Mouse (Mus musculus) urinary bladder, postnatal 25 days (tissue): ENCODE measurements at regions not wholly inside any gene's neighbourhood (a gene's known extent, or its start where the extent isn't known, plus 50 kb on each side); places are given as distances from the start of the nearest gene placed in this dataset.

ENCODE experiments used
- DNase-seq: peaks from one replicate; pipeline ENCODE4 v3.0.0; 2022; ENCODE audit warnings: low spot score

DNA sequence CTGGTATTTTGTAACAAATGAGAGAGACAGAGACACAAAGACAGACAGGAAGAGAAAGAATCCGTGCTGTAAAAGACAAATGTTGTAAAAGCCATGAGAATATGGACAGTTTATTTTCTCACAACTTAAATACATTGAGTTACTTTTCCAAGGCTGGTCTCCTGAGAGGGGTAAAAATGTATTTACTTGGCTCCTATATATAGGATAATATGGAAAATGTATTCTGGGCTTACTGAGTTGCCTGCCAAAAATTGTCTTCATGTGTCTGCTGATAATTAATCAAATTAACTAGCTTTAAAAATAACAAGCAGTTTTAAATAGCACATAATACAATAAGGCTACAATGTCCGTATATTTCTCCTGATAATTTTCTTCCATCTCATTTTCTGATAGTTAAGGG, 216.2 kb upstream of the Nrip1 start:
- DNase-seq, result no peak

DNA sequence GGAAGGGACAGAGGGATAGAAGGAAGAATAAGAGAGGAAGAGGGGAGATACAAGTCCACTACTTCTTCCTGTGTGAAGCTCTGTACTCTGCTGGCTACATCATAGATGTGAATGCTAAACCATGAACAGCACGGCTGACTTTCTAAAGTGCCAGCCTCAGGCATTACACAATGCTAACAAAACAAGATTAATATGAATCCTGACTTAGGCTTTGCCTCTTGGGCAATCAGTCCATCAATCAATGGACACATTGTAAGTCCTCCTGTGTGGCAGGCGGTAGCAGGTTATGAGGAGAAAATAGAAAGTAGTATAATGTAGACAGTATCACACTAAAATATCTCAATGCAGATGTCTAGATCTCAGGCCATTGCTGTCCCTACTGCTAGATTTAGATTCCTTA, 203.6 kb upstream of the Nrip1 start:
- no peak for DNase-seq

DNA sequence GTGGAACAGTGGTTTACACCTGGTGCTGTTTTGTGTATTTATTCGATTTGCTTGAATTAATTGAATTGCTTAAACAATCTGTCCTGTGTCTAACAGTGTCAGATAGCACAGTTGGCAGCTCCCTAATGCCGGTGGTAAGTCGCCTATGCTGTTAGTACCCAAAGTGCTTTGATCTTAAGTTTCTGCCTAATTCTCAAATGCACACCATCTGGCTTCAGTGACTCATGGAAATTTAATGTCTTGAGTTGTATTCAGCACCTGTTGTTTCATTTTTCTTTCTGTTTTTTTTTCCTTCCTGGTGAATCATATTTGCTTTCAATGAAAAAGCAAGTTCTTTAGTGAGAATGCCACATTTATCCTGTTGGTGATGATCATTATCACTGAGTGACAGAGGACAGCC, 201.7 kb upstream of the Nrip1 start:
- no peak for DNase-seq

DNA sequence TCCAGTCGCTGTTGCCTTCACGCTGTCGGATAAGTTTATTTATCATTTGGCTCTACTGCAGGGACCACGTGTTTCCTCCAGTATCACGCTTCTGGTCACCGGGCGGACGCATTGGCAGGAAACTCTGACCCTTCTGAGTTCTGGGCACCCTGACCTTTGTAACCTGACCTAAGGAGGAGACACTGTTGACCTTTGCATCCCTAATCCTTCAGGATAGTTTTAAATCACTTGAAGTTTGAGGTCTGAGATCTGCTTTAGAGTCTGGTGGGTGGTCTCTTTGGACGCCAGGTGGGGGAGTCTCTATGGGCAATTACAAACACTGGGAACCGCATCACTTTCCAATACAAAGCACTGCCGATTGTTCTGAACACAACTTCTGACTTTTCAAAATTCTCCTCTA, 192.6 kb upstream of the Nrip1 start:
- no peak for DNase-seq

DNA sequence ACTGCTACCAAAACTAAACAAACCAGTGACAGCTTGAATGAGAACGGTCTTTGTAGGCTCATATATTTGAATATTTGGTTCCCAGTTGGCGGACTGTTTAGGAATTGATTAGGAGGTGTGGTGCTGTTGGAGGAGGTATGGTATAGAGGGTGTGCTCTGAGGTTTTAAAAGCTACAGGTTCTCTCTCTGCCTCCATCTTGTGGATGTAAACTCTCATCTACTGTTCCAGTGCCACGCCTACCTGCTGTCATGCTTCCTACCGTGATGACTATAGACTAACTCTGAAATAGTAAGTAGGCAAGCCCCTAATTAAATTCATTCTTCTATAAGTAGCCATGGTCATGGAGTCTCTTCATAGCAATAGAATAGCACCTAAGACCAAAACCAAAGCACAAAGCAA, 181.2 kb upstream of the Nrip1 start:
- DNase-seq, result no peak

DNA sequence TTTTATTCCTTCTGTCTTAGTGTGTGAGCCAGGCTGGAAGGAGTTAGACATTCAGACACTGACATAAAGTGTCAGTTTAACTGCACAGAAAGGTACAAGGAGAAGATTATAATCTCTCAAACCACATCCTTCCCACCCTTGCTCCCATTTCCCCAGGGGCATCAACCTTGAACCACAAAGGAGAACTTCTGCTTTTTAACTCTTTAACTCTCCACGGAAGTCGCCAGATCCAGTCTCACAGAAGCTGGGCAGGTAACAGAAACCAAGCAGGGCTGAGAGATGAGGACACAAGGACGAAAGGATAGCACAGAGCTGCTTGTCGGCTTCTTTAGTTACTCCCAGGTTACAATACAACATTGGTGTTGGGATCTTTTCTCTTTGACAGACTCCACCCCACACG, 176.0 kb upstream of the Nrip1 start:
- no peak for DNase-seq

DNA sequence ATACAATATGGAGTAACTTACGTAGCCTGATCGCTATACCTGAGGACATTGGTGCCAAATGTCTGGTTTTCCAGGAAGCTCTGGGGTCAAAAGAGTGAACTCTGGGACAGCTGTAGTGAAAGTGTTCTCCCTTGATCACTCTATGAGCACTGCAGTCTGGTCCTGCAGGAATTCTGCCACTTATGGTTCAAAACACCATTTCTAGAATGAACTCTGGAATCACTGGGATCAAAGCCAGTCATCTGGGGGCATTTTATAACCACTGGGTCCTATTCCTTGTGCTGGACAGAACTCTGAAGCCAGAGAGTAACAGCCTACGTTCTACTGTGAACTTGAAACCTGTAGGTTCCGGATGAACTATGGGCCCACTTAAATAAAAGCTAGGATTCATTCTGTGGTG, 173.5 kb upstream of the Nrip1 start:
- no peak for DNase-seq

DNA sequence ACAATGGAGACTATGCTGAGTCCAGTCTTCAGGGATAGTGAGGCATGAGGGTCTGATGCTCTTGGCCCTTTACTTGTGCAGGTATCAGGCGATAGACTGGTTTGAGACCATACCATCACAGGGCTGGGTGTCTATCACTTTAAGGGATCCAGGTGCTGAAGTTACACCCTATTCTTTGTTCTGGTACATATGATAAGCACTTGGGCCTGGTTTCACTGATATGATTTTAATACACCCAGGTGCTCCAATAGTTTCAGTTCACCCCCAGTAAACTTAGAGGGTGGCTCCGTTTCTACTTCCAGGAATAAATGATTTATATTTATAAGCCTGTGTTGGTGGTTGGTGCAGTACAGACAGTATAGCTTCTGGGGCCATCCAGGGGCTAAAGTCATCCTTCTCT, 173.0 kb upstream of the Nrip1 start:
- no peak for DNase-seq

DNA sequence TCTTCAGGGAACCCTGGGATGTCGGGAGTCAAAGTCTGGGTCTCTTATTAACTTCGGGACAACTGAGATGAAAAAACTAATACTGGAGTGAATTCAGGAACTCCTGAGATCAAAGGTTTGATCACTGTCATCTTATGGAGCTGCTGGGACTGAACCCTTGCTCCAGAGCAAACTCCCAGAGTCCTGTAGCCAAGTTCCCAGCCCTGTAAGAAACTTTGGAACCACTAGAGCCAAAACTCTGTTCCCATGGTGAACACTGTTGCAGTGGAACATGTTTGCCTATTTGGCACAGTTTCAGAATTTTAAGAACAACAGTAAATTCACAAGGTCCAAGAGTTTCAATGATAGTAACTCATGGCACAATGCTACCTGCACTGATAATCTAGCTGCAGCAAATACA, 172.3 kb upstream of the Nrip1 start:
- no peak for DNase-seq

DNA sequence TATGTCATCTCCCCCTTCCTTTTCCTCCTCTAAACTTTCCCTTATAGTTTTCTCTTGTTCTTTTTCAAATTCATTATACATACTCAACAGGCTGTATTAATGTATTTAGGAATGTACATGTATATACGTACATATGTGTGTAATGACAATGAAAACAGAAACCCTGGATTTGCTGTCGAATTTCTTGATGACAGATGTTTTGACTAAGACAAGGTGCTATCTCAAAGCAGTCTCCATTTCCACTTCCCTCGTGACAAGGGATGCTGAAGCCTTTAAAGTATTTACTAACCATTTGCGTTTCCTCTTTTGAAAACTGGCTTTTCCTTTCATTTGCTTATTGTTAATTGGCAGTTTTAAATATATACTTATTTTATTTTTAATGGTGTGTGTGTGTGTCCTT, 171.3 kb upstream of the Nrip1 start:
- no peak for DNase-seq

DNA sequence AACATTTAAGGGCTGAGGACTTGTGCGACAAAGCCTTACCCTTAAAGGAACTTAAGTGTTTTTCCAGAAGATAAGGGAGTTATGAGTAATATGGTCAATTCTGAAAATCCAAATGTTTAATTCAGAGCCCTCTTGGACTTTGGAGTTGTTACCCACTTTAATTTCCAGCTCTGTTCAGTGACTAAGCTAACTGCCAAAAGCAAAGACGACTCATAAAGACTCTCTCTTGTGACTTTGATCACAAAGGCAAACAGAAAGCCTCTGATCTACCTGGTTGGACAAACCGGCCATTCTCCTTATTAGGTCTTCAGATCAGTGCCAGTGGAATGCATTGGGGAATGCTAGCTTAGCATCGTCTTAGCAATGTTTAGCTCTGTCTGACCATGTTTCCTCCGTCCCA, 167.3 kb upstream of the Nrip1 start:
- DNase-seq, result no peak

DNA sequence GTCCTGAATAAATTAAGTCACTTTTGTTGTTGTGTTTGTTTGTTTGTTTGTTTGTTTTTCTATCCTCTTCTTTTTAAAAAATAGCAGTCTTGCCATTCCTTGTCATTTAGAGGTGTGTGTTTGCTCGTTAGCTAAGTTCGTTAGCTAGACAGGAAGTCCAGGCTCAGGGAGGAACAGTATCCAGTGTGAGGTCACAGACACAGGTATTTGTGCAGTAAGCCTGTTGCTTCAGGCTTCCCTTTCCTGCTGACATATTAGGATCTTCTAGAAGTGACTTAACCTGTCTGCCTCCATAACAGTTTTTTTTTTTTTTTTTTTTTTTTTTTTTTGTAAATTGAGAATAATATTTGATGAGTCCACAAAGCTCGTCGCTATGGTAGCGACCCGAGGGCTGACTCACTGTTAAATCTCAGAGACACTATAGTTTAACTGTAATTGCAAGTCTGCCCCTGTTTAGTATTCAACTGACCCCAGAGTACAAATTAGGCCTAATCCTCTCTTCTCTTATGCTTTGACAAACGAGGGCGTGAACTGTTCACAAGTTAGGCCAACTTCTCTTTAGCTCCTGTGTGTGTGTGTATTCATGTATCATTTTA, 166.8 kb upstream of the Nrip1 start:
- no peak for DNase-seq

DNA sequence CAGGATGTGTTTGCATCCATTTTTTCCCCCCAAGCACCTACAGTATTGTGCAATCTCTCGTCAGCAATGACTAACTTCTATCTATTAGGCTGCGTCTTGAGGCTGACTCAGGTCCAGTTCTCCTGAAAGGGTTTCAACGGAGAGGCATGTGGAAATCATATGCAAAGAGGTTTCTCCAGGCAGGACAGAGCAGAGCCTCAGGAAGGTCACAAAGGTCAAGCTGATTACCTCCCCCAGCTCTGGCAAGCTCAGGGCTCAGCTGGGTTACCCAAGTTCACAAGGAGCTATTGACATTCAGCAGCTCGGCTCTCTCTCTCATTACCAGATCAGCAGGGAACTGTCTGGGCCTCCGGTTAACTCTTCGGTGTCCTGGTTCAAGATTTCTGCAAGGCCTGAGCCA, 166.0 kb upstream of the Nrip1 start:
- DNase-seq, result no peak

DNA sequence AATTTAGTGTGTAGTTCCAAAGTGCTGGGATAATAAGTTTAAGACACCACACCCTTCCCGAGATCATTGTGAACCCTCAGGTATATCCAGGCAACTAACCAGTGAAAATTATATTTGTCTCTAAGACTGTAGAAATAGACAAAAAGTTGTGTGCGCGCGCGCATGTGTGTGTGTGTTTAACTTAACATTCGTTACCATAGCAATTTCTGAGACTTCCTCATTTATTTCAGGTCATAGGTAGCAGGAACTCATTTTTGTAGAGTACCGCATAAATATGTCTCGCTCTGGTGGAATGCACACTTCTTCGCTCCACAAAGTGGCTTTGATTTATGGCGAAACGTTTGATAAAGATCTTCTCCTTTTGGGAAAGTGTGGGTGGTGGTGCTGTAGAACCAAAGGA, 164.2 kb upstream of the Nrip1 start:
- DNase-seq, result no peak

DNA sequence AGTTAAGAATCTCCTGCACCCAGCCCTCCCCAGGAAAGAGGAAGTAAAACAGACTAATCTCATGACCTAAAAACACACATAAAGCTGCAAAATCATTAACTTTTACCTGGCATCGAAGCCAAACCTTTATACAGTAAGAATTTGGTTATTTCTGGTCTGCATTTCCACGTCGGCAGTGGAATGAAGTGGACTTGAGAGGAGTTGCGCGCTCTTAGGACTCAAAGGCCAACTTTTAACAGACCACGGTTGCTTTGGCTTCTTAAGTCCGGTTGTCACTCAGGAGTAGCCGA, 159.2 kb upstream of the Nrip1 start:
- no peak for DNase-seq

DNA sequence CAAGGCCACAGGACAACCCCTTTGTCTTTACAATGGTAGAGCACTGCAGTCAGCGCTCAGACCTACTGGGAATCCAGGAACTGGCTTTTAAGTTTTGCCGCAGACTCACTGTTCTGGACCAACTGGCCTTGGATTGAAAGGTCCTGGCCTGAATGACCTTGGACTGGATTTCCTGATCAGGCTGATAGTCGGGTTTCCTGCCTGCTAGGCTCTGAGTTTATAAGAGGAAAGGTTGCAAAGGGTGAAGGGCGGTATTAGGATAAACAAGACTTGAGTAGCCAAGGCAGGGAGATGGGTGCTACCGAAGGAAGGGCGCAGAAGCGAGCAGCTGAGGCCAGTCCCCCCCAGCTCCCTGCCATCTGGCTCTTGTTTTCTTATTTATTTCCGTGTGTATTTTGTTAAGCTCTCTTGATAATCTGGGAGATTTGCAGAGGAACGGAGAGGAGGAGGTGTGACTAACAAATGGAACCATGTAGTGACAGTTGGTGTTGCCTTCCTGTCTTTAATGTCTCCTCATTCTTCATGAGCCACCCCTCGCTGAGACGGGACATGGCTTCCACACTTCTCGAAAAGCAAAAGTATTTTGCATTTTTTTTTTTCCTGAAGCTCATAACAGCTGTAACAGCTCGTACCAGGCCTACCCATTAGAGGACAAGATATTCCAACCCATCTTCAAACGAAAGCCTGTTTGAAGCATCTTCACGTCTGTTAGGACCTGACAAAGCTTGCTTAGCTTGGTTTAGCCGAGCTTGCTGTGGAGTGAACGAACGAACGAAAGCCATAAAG, 158.7 kb upstream of the Nrip1 start:
- no peak for DNase-seq

DNA sequence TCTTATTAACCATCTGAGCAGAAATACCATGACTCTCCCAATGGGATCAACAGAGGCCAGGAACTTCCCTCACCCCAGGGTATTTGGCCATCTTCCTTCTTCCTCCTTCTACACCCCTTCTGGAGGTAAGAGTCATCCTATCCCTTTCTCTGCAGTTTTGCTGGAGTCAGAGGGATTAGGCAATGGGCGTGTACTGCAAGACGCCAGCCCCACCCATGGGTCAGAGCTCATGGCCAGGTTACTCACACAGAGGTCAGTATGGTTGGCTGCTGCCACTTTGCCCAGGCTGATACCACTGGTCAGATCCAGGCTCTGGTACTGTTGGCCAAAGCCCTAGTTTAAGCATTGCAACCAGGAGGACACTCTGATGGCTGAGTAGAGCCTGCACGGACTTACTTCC, 157.3 kb upstream of the Nrip1 start:
- DNase-seq, result no peak

DNA sequence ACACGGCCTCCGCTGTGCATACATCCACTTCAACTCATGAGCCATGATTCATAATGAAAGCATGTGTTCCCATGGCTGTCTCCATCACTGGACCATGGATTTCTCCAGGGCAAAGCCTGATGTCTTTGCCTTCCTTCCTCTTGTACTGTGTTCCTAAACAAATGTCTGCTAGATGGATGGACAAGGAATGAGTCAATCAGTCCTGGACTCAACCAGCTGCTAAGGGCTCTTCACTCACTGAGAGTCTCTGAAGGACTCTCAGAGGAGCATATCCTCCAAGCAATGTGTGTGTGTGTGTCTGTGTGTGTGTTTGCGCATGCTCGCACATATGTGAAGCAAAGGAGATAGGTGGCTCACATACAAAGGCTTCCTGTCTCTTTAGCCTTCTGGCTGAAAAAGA, 156.0 kb upstream of the Nrip1 start:
- DNase-seq, result no peak

DNA sequence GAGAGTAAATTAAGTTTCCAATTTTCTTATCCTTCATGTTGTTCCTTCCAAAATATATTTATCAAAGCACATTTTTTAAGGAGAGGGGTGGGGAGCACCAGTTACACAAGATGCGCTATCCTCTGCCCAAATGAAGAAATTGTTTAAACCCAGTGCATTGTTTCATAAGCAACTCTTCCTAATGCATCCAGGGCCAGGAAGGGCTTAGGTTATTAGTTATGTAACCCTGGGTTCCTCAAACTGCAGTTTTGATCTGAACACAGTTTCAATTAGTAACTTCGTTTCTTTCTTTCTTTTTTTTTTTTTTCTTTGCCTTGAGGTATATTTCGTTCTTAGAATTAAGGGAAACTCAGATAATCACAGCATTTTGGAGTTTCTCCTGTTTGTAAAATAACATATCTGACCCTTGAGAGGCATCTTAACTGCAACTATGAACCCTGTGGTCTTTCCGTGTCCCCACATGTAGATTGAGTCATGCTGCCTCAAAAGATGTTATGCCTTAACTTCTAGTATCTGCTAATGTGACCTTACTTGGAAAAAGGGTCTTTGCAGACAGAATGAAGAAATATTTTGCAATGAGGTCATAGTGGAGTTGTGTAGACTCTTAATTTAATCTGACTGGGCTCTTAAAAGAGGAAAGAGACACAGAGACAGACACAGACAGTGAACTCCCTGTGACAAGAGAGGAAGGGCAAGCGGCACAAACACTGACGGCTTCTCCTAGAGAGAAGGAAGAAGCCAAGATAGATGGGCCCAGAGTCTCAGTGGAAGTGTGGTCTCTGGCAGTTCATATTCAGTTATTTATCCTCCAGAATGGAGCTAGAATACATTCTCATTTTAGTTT, 153.7 kb upstream of the Nrip1 start:
- no peak for DNase-seq

DNA sequence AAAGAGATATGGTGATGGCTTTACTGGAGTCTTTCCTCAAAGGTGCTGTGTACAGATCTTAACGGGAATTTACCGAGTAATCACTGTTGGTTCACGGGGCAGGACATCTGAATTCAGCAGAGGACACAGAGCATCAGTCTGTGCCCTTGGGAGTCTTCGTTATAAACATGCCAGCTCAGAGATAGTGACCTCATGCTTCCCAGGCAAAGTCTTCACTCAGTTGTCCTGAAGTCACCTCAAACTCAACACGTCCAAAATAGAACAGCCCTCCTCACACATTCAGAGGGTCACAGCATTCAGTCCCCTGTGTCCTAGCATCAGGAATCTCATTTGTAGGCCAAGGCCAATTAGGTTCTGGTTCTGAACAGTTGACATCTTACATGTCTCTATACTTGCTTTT, 151.9 kb upstream of the Nrip1 start:
- DNase-seq, result no peak

DNA sequence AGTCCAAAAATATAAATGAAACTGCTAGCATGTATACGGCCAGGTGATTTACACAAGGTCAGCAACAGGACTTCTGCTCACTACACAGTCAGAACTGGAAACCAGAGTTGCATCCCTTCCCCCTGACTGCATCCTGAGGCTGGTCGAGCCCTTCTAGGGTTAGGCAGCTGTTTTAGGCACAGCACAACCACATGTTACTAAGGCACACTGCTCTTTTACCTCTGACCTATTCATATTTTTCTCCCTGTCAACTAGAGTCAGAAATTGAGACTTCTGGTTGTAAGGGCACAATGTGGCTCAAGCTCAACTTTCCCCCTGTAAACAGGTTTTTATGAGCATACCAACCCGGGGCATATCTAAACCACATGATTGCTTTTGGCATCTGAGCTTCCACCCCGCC, 151.3 kb upstream of the Nrip1 start:
- DNase-seq, result no peak

DNA sequence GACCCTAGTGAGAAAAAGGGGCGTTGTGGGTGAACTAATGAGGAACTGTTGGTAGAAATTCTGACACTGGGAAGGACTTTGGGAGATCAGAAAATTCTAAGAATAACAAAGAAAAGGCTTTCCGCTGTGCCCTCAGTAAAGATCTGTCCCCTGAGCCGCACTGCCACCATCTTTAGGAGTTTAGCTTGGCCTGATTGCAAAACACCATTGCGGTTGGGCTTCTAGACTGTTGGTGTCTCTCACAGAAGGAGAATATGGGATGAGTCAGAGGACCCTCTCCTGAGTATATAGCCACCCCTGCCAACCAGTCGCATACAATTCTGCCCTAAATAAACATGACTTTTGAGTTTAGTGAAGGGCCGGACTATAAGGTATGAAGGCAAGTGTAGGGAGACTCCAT, 147.5 kb upstream of the Nrip1 start:
- no peak for DNase-seq

DNA sequence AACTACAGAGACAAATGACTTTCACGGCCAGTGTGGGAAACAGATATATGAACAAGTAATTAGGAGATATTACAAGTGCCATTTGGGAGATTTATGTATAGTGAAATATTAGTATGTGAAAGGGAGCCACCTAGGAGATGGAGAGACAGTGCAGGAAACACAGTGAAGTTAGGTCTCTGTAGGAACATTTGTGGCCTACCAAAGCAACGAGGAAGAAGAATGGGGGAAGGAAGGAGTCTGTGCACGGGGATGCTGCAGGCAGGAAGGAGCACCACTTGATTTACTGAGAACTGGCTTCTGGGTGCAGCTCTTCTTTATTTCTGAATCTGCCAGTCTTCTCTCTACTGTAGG, 147.0 kb upstream of the Nrip1 start:
- no peak for DNase-seq
